Mouse (Mus musculus) activated CD4-positive, CD25-positive, alpha-beta regulatory T cell (primary cell): ENCODE measurements around the gene Rab12. TPM values are rescaled to one million over a fixed set of nuclear protein-coding genes. Genes with fewer than 3 reads are reported as not detected.

ENCODE experiments used
- polyA plus RNA-seq, 2 experiments: library from polyadenylated mRNA; unstranded; fragments of 100-300 nt; shearing (Covaris generic); gene quantifications; one replicate each; pipeline ENCODE4 v1.2.1; 2017

Rab12 gene
- 10 to 100 TPM; 13.8 to 18.2 TPM for polyA plus RNA-seq

GRCm38 (mm10) chr17:66519554-66520553 is at the start of gene Rab12:
TSS of gene Rab12 (minus strand) at chr17:66519729.

GRCm38 (mm10) chr17:66449460-66450341 is 69.8 kb downstream of the Rab12 start, which contains the start of gene Mtcl1:
TSS of gene Mtcl1 (minus strand) at chr17:66449750.

Other genes starting within 250 kb of the Rab12 start
- under 1 TPM in 1 of 2 experiments, not detected in 1; 0.37 TPM for gene Mtcl1, start 70.0 kb downstream of the Rab12 start, polyA plus RNA-seq
- not detected for gene Themis3, start 74.9 kb upstream of the Rab12 start, polyA plus RNA-seq